Mouse (Mus musculus): ENCODE results near the gene Psmb7. TPM values are rescaled to one million over a fixed set of nuclear protein-coding genes. Genes with fewer than 3 reads are reported as not detected.

The Psmb7 gene
- polyA plus RNA-seq, 1 experiment from 2014 or later, result 162 TPM

GRCm38 (mm10) chr2:38612596-38612995 is 31.3 kb downstream of the Psmb7 start:
- Histone ChIP-seq H3K4me3 (ENCODE audit: low read depth, low read length) (no peak overlapping the region), H3K9ac (ENCODE audit: low read length) (no peak overlapping the region), H3K9me3 (ENCODE audit: control insufficient read depth, low read length) (no peaks in the 10 kb centered on the region), H3K27me3 (ENCODE audit: control insufficient read depth, insufficient read depth, low read length) (no peaks in the 10 kb centered on the region), H3K36me3 (ENCODE audit: control insufficient read depth, insufficient read depth, low read length) (peaks cover 2% of the 10 kb centered on the region; the same call in 1 of the 2 replicates), H3K27ac (replicated peaks) (no peak overlapping the region), H3K4me1 (replicated peaks; ENCODE audit: control insufficient read depth, insufficient read depth) (no peaks in the 10 kb centered on the region), H3K4me2 (replicated peaks; ENCODE audit: low read depth) (no peak overlapping the region)
- ATAC-seq (ENCODE audit: low FRiP score, low TSS enrichment) (no peak), DNase-seq (ENCODE audit: low spot score) (no peak)
- TF ChIP-seq CTCF (IDR thresholded peaks at IDR 0.05; ENCODE audit: low read depth) (no peak), EP300 (optimal IDR thresholded peaks at IDR 0.05) (no peak)
- 91% methylated on average over 6 of the region's 6 CpGs for WGBS

- no peaks in the 10 kb centered on the region for H3K36me3 ChIP-seq (ENCODE audit: control insufficient read depth, insufficient read depth, low read length)
- no peak overlapping the region for H3K4me3 ChIP-seq (ENCODE audit: low read depth, low read length)
- no peaks in the 10 kb centered on the region for H3K9me3 ChIP-seq (ENCODE audit: control insufficient read depth, low read length)
- TF ChIP-seq EP300 (optimal IDR thresholded peaks at IDR 0.05) (no peak), CTCF (IDR thresholded peaks at IDR 0.05; ENCODE audit: low read depth) (no peak)
- H3K4me1 ChIP-seq (replicated peaks; ENCODE audit: control insufficient read depth, insufficient read depth), result no peaks in the 10 kb centered on the region
- WGBS, result 73% methylated on average over 2 of the region's 2 CpGs
- no peaks in the 10 kb centered on the region for H3K27me3 ChIP-seq (ENCODE audit: control insufficient read depth, insufficient read depth, low read length)
- DNase-seq (ENCODE audit: low spot score) (no peak), ATAC-seq (ENCODE audit: low FRiP score, low TSS enrichment) (no peak)
- H3K9ac ChIP-seq (ENCODE audit: low read length), result no peak overlapping the region
- H3K27ac ChIP-seq (replicated peaks), result no peak overlapping the region
- H3K4me2 ChIP-seq (replicated peaks; ENCODE audit: low read depth), result no peak overlapping the region
Observed at GRCm38 (mm10) chr2:38610161-38610560, 33.7 kb downstream of the Psmb7 start.

GRCm38 (mm10) chr2:38609310-38609709 is 34.6 kb downstream of the Psmb7 start:
- TF ChIP-seq EP300 (optimal IDR thresholded peaks at IDR 0.05) (no peak), CTCF (IDR thresholded peaks at IDR 0.05; ENCODE audit: low read depth) (no peak)
- Histone ChIP-seq H3K27me3 (ENCODE audit: control insufficient read depth, insufficient read depth, low read length) (no peaks in the 10 kb centered on the region), H3K36me3 (ENCODE audit: control insufficient read depth, insufficient read depth, low read length) (no peaks in the 10 kb centered on the region), H3K4me3 (ENCODE audit: low read depth, low read length) (no peak overlapping the region), H3K9me3 (ENCODE audit: control insufficient read depth, low read length) (no peaks in the 10 kb centered on the region), H3K27ac (replicated peaks) (no peak overlapping the region), H3K4me1 (replicated peaks; ENCODE audit: control insufficient read depth, insufficient read depth) (no peaks in the 10 kb centered on the region), H3K9ac (ENCODE audit: low read length) (no peak overlapping the region), H3K4me2 (replicated peaks; ENCODE audit: low read depth) (no peak overlapping the region)
- WGBS, result 75% methylated on average over 11 of the region's 11 CpGs
- ATAC-seq (ENCODE audit: low FRiP score, low TSS enrichment) (no peak), DNase-seq (ENCODE audit: low spot score) (no peak)

- Histone ChIP-seq H3K4me2 (replicated peaks; ENCODE audit: low read depth) (no peak overlapping the region), H3K27me3 (ENCODE audit: control insufficient read depth, insufficient read depth, low read length) (no peaks in the 10 kb centered on the region), H3K27ac (replicated peaks) (no peak overlapping the region), H3K9ac (ENCODE audit: low read length) (no peak overlapping the region), H3K9me3 (ENCODE audit: control insufficient read depth, low read length) (no peaks in the 10 kb centered on the region), H3K4me3 (ENCODE audit: low read depth, low read length) (no peak overlapping the region), H3K4me1 (replicated peaks; ENCODE audit: control insufficient read depth, insufficient read depth) (no peaks in the 10 kb centered on the region), H3K36me3 (ENCODE audit: control insufficient read depth, insufficient read depth, low read length) (no peaks in the 10 kb centered on the region)
- TF ChIP-seq EP300 (optimal IDR thresholded peaks at IDR 0.05) (no peak), CTCF (IDR thresholded peaks at IDR 0.05; ENCODE audit: low read depth) (no peak)
- 64% methylated on average over 5 of the region's 5 CpGs for WGBS
- no peak for ATAC-seq (ENCODE audit: low FRiP score, low TSS enrichment)
- DNase-seq (ENCODE audit: low spot score), result no peak
Observed at GRCm38 (mm10) chr2:38608831-38609309, 35.0 kb downstream of the Psmb7 start.

- Histone ChIP-seq H3K9ac (ENCODE audit: low read length) (no peak overlapping the region), H3K4me2 (replicated peaks; ENCODE audit: low read depth) (no peak overlapping the region), H3K4me1 (replicated peaks; ENCODE audit: control insufficient read depth, insufficient read depth) (no peaks in the 10 kb centered on the region), H3K27me3 (ENCODE audit: control insufficient read depth, insufficient read depth, low read length) (no peaks in the 10 kb centered on the region), H3K9me3 (ENCODE audit: control insufficient read depth, low read length) (no peaks in the 10 kb centered on the region), H3K27ac (replicated peaks) (no peak overlapping the region), H3K36me3 (ENCODE audit: control insufficient read depth, insufficient read depth, low read length) (no peaks in the 10 kb centered on the region), H3K4me3 (ENCODE audit: low read depth, low read length) (no peak overlapping the region)
- no peak for ATAC-seq (ENCODE audit: low FRiP score, low TSS enrichment)
- no peak for DNase-seq (ENCODE audit: low spot score)
- TF ChIP-seq CTCF (IDR thresholded peaks at IDR 0.05; ENCODE audit: low read depth) (no peak), EP300 (optimal IDR thresholded peaks at IDR 0.05) (no peak)
- 79% methylated on average over 1 of the region's 1 CpGs for WGBS
Observed at GRCm38 (mm10) chr2:38607716-38608115, 36.2 kb downstream of the Psmb7 start.

GRCm38 (mm10) chr2:38600842-38601241 is 43.0 kb downstream of the Psmb7 start:
- Histone ChIP-seq H3K4me2 (replicated peaks; ENCODE audit: low read depth) (no peak overlapping the region), H3K36me3 (ENCODE audit: control insufficient read depth, insufficient read depth, low read length) (no peaks in the 10 kb centered on the region), H3K9ac (ENCODE audit: low read length) (no peak overlapping the region), H3K9me3 (ENCODE audit: control insufficient read depth, low read length) (no peaks in the 10 kb centered on the region), H3K27ac (replicated peaks) (no peak overlapping the region), H3K4me3 (ENCODE audit: low read depth, low read length) (no peak overlapping the region), H3K27me3 (ENCODE audit: control insufficient read depth, insufficient read depth, low read length) (no peaks in the 10 kb centered on the region), H3K4me1 (replicated peaks; ENCODE audit: control insufficient read depth, insufficient read depth) (no peaks in the 10 kb centered on the region)
- no peak for DNase-seq (ENCODE audit: low spot score)
- TF ChIP-seq CTCF (IDR thresholded peaks at IDR 0.05; ENCODE audit: low read depth) (no peak), EP300 (optimal IDR thresholded peaks at IDR 0.05) (no peak)
- ATAC-seq (ENCODE audit: low FRiP score, low TSS enrichment), result no peak
